Mouse (Mus musculus) intestine, embryonic 14.5 days (tissue): ENCODE measurements at regions not wholly inside any gene's neighbourhood (a gene's known extent, or its start where the extent isn't known, plus 50 kb on each side); places are given as distances from the start of the nearest gene placed in this dataset.

Experiments
- ATAC-seq: fragments of 200-750 bp; cut with Nextera tagmentation; replicated peaks from 2 replicates; pipeline ENCODE4 v1.8.0; 2017; ENCODE audit warnings: low read depth, moderate number of reproducible peaks, moderate TSS enrichment, moderate library complexity; ENCODE audit not compliant: low FRiP score, low TSS enrichment
- DNase-seq: peaks from one replicate; pipeline ENCODE4 v3.0.0-alpha.2; 2018; ENCODE audit warnings: low spot score
- H3K27ac ChIP-seq: fragments of 300-500 bp; sonication (generic); 2 replicates; pipeline ENCODE4 v1.5.1; 2014; ENCODE audit warnings: low read depth, mild to moderate bottlenecking, control low read depth
- H3K27me3 ChIP-seq: fragments of 300-500 bp; sonication (generic); replicated peaks from 2 replicates; pipeline ENCODE4 v1.6.1; 2014; ENCODE audit warnings: low read length, control low read depth; ENCODE audit not compliant: control insufficient read depth, insufficient read depth
- H3K36me3 ChIP-seq: fragments of 300-500 bp; sonication (generic); 2 replicates; pipeline ENCODE4 v1.6.1; 2014; ENCODE audit warnings: low read length, control low read depth; ENCODE audit not compliant: control insufficient read depth, insufficient read depth
- H3K4me1 ChIP-seq: fragments of 300-500 bp; sonication (generic); replicated peaks from 2 replicates; pipeline ENCODE4 v1.6.1; 2014; ENCODE audit warnings: low read length, control low read depth, mixed read lengths; ENCODE audit not compliant: control insufficient read depth, insufficient read depth
- H3K4me2 ChIP-seq: fragments of 300-500 bp; sonication (generic); 2 replicates; pipeline ENCODE4 v1.6.1; 2014; ENCODE audit warnings: low read length
- H3K4me3 ChIP-seq: fragments of 300-500 bp; sonication (generic); 2 replicates; pipeline ENCODE4 v1.5.1; 2014; ENCODE audit warnings: low read depth, low read length, control low read depth, mixed read lengths
- H3K9ac ChIP-seq: fragments of 300-500 bp; sonication (generic); 2 replicates; pipeline ENCODE4 v1.6.1; 2014; ENCODE audit warnings: mild to moderate bottlenecking, low read length
- H3K9me3 ChIP-seq: fragments of 300-500 bp; sonication (generic); 2 replicates; pipeline ENCODE4 v1.6.1; 2016; ENCODE audit warnings: low read length, control low read depth; ENCODE audit not compliant: control insufficient read depth
- WGBS: fragments of 180-500 bp; shearing (Covaris S2); extraction: QIAGEN DNeasy Blood & Tissue Kit; methylation state at CpG from one replicate; pipeline ENCODE4 v1.1.7; 2014; 5-methylcytosine and 5-hydroxymethylcytosine counted together

DNA sequence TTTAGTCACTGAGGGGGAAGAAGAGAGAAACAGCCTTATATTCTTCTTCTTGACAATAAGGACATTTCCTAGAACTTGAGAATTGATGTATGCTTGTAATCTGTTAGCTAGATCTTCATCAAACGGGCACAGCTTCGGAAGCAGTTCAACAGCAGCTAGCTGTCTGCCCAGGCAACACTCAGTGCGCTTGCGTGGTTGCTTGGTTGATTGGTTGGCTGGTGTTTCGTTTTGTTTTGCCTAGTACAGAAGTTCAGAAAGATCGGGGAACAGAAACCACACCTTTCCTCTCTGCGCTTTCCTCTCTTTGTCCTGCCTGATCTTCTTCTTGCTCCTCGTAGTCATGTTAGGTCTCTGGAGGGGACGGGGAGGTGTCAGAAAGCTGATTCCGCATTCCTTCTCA is 212.2 kb upstream of the Pmfbp1 start:
- DNase-seq = no peak
- no peak overlapping the region for H3K4me3 ChIP-seq
- H3K9me3 ChIP-seq = no peaks in the 10 kb centered on the region
- ATAC-seq = no peak
- no peaks in the 10 kb centered on the region for H3K4me1 ChIP-seq
- 51% methylated on average over 10 of the region's 10 CpGs for WGBS
- no peak overlapping the region for H3K9ac ChIP-seq
- H3K4me2 ChIP-seq = no peak overlapping the region
- no peak overlapping the region for H3K27ac ChIP-seq
- H3K36me3 ChIP-seq = no peaks in the 10 kb centered on the region
- no peaks in the 10 kb centered on the region for H3K27me3 ChIP-seq

DNA sequence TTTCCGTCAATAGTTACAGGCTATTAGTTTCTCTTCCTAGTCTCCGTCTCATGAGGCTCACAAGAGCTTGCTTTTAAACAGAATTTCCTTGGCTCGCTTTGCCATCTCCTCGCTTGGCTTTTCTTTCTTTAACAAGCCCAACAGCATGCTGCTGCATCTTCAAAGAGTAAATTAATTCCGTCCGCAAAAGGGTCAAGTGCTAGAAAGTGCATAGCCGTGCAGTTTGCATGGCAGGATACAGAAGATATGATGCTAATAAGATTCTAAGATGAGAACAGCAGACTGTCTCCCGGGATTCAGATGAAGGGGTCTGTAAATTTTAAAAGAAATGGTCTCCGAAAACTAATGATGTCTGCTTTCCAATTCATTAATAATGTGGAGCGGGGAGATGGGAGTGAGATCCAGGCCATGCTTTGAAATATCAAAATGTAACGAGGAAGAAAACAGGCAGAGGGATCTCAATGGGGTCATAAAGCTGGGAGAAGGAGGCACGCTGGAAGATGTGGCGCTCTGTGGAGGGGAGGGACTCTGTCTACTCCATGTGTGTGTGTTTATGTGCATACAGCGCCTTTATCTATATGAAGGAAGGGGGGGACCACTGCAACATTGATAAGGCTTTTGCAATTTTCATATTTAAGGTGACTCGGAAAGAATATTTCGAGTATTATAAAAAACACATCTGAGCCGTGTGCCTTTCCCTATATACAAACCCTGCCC is 183.0 kb upstream of the Pmfbp1 start:
- Histone ChIP-seq H3K36me3 (no peaks in the 10 kb centered on the region), H3K4me2 (no peak overlapping the region), H3K9me3 (no peaks in the 10 kb centered on the region), H3K9ac (no peak overlapping the region), H3K4me1 (no peaks in the 10 kb centered on the region), H3K4me3 (no peak overlapping the region), H3K27me3 (no peaks in the 10 kb centered on the region), H3K27ac (no peak overlapping the region)
- ATAC-seq = no peak
- WGBS = 63% methylated on average over 17 of the region's 17 CpGs
- DNase-seq = no peak

DNA sequence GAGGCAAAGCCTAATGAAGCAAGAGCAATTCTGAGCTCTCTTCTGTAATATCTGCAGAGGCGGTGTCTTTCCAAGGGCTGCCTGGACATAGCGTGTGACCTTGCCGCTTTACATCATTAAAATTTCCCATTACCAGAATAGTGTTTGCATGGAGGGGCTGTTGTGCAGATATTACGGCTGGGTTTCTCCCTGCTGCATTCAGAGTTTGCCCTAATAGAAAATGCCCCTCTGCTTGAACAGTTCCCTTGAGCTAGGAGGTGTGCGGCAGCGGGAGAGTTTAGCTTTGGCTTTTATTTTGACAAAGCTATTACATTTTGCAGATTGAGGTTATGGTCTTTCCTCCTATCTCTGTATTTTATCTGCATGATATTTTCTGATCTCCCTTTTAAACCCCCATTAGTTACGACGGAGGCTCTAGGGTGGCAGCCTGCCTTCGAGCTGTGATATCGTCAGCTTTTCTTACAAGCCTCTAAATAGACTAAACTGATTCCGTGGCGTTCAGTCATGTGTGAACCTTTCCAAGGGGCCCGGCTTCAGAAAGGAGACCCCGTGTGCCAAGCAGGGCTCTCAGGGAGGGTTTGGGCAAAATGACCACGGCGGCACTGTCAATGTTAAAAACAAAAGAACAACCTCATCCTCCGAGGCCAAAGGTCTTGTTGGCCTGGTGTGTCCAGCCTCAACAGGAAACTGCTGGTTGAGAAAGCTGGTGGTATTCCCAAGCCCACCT is 182.2 kb upstream of the Pmfbp1 start:
- WGBS = 53% methylated on average over 17 of the region's 17 CpGs
- no peak overlapping the region for H3K9ac ChIP-seq
- H3K4me1 ChIP-seq = no peaks in the 10 kb centered on the region
- no peak for DNase-seq
- H3K4me3 ChIP-seq = no peak overlapping the region
- no peak overlapping the region for H3K27ac ChIP-seq
- H3K27me3 ChIP-seq = no peaks in the 10 kb centered on the region
- H3K9me3 ChIP-seq = no peaks in the 10 kb centered on the region
- no peak for ATAC-seq
- H3K4me2 ChIP-seq = no peak overlapping the region
- no peaks in the 10 kb centered on the region for H3K36me3 ChIP-seq

DNA sequence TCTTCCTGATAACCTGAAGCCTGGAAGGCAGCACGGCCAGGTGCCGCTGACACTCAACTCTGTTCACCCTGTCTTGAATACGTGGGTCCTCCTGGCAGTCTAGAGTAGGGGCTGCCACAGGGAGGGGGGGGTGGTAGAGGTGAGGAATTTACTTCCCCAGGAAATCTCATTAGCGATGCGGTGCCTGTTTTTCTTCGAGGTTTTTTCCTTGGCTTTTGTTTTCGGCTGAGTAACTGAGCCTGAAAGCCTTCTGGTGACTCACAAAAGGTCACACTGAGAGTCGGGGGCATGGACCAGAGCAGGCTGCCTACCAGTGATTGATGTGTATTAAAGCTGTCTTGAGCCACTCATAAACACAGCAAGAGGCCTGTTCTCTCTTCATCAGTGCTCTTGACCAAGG is 181.1 kb upstream of the Pmfbp1 start:
- Histone ChIP-seq H3K4me1 (no peaks in the 10 kb centered on the region), H3K36me3 (no peaks in the 10 kb centered on the region), H3K4me3 (no peak overlapping the region), H3K9ac (no peak overlapping the region), H3K27ac (no peak overlapping the region), H3K4me2 (no peak overlapping the region), H3K27me3 (no peaks in the 10 kb centered on the region), H3K9me3 (no peaks in the 10 kb centered on the region)
- ATAC-seq (no peak), DNase-seq (no peak)
- 14% methylated on average over 8 of the region's 8 CpGs for WGBS

DNA sequence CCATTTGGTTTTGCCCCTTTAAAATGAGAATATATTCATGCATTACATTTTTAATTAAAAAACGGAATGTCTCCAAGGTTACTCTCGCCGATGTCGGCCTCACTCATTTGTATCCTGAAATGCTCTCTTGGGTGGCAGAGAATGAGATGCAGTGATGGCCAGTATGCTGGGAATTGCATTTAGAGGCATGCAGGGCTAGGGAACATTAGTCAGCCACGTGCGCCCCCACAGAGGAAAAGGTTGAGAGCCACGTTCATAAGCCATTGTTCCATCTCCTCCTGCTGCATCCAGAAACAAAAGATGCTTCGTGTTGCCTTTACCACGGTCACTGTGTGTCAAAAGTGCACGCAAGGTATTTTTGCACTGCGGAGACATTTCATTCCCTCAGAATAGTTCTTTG is 172.9 kb upstream of the Pmfbp1 start:
- Histone ChIP-seq H3K4me3 (no peak overlapping the region), H3K4me2 (no peak overlapping the region), H3K4me1 (no peaks in the 10 kb centered on the region), H3K36me3 (no peaks in the 10 kb centered on the region), H3K9me3 (no peaks in the 10 kb centered on the region), H3K27ac (no peak overlapping the region), H3K27me3 (no peaks in the 10 kb centered on the region), H3K9ac (no peak overlapping the region)
- 83% methylated on average over 11 of the region's 11 CpGs for WGBS
- DNase-seq (no peak), ATAC-seq (no peak)

DNA sequence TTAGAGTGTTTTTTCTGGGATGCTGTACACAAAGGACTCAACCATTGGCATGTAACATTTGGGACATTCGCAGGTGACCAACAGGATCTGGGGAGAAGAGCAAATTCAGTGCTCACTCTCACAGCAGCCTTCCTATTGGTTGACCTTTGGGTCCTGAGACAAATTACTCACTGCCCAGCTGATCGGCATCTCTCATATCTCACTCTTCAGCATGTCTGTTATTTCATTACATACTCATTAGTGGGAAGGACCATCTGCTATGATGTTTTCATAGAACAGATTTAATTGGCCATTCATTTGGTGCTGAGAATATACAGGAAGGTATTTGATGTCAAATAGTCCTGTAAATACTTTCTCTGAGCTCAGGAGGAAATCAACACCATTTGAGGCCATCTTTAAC is 170.5 kb upstream of the Pmfbp1 start:
- no peaks in the 10 kb centered on the region for H3K4me1 ChIP-seq
- 83% methylated on average over 2 of the region's 2 CpGs for WGBS
- DNase-seq (no peak), ATAC-seq (no peak)
- no peak overlapping the region for H3K27ac ChIP-seq
- H3K9ac ChIP-seq = no peak overlapping the region
- no peaks in the 10 kb centered on the region for H3K36me3 ChIP-seq
- H3K27me3 ChIP-seq = no peaks in the 10 kb centered on the region
- no peak overlapping the region for H3K4me2 ChIP-seq
- H3K9me3 ChIP-seq = no peaks in the 10 kb centered on the region
- H3K4me3 ChIP-seq = no peak overlapping the region

DNA sequence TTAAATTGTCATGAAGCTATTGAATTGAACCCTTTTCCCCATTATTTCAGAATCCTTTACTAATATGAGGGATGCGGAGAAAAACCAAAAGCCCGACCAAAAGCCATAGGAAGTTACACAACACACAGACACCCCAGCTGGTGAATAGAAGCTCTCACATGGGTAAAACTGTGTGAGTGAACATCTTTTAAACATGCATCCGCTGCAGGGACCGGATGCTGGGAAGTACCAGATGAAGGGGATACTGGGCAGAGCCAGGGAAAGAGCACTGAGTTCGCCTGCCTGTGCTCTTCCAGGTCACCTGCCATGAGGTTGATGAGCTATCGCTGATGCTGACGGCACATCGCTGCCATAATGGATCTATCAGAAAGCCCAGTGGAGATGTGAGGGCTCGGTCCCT is 169.6 kb upstream of the Pmfbp1 start:
- no peaks in the 10 kb centered on the region for H3K27me3 ChIP-seq
- H3K4me2 ChIP-seq = no peak overlapping the region
- no peak overlapping the region for H3K9ac ChIP-seq
- no peaks in the 10 kb centered on the region for H3K9me3 ChIP-seq
- ATAC-seq (no peak), DNase-seq (no peak)
- H3K36me3 ChIP-seq = no peaks in the 10 kb centered on the region
- WGBS = 90% methylated on average over 9 of the region's 9 CpGs
- H3K4me3 ChIP-seq = no peak overlapping the region
- no peak overlapping the region for H3K27ac ChIP-seq
- H3K4me1 ChIP-seq = no peaks in the 10 kb centered on the region

DNA sequence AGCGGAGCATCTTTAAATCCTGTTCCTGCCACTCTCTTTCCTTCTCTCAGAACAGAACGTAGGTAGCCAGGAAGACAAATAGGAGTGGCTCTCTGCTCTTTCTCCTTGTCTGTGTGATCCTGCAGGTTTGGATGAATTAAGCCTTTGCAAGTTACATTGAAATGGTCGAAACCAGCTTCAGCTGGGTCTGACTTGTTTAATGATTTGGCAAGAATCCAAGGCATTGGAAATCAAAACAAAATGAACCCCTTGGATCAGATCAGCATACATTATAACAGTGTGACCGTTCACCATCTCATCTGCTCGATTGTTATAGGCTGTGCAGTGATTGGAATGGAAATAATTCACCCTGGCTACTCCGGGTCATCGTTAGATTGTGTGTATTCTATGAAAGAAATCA is 157.6 kb upstream of the Pmfbp1 start:
- no peaks in the 10 kb centered on the region for H3K27me3 ChIP-seq
- 31% methylated on average over 7 of the region's 7 CpGs for WGBS
- no peak overlapping the region for H3K27ac ChIP-seq
- H3K4me3 ChIP-seq = no peak overlapping the region
- no peaks in the 10 kb centered on the region for H3K9me3 ChIP-seq
- no peaks in the 10 kb centered on the region for H3K4me1 ChIP-seq
- ATAC-seq (no peak), DNase-seq (no peak)
- no peak overlapping the region for H3K9ac ChIP-seq
- H3K4me2 ChIP-seq = no peak overlapping the region
- no peaks in the 10 kb centered on the region for H3K36me3 ChIP-seq
